Mouse (Mus musculus): ENCODE data around the gene Cfap52.

DNA sequence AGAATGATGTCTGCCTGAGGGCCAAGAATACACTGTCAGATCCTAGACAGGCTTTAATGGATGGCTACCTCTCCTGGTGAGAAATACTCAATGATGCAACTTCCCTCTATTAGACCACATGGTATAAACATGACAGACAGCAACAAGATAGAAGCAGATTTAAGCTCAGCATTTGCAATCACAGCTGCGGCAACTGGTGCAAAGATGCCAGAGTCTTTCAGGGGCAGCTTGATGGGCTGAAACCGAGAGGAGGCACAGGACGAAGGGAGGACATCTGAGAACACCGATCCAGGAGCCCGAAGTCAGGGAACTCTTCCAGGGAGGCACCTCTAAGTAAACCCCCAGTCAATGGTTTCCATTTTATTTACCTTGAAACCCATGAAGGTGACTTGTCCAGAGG lies 11.8 kb downstream of the Cfap52 start:
- TF ChIP-seq CTCF (IDR thresholded peaks at IDR 0.05; ENCODE audit: borderline replicate concordance, insufficient read depth, low read length) (no peak), POLR2A (IDR thresholded peaks at IDR 0.05; ENCODE audit: low read depth, low read length) (no peak)
